Mouse (Mus musculus): ENCODE data around the gene Prkg1. TPM values are rescaled to one million over a fixed set of nuclear protein-coding genes. Genes with fewer than 3 reads are reported as not detected.

Gene Prkg1
- total and polyA plus RNA-seq, 2 experiments = 0.27 to 3.4 TPM

DNA sequence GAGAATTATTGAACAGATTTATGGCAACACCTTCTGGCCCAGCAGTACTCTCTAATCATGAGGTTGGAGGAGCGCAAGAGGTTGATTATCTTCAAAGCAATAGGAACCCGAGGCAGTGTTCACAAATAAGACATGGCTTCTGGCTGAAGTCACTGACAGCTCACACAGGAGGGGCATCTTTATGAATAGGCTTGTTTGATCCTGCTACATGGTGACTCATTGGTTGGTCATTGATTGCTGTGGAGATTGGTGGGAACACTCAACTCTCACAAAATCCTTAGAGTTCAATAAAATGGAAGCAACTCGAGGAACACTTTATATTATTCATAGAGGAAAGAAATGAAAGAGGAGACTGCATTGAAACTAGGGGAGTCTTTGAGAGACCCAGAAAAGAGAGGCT lies 322.5 kb downstream of the Prkg1 start:
- 73% methylated on average over 3 of the region's 3 CpGs for WGBS
- no peaks in the 10 kb centered on the region for H3K36me3 ChIP-seq (ENCODE audit: control insufficient read depth, insufficient read depth, low read length)
- DNase-seq (ENCODE audit: extremely low read depth, low read depth, low spot score) = no peak

GRCm38 (mm10) chr19:31433446-31433845 lies 331.4 kb downstream of the Prkg1 start:
- no peak for DNase-seq (ENCODE audit: extremely low read depth, low read depth, low spot score)
- no peaks in the 10 kb centered on the region for H3K27me3 ChIP-seq (ENCODE audit: control insufficient read depth, insufficient read depth, low read length)
- H3K79me2 ChIP-seq (ENCODE audit: control insufficient read depth, insufficient read depth, low read length) = no peaks in the 10 kb centered on the region
- H3K27ac ChIP-seq (replicated peaks; ENCODE audit: insufficient read depth, low read depth, low read length) = no peak overlapping the region
- H3K9ac ChIP-seq (ENCODE audit: low read depth, low read length) = no peak overlapping the region
- no peak overlapping the region for H3K4me3 ChIP-seq (ENCODE audit: insufficient read depth, low read depth, low read length)
- TF ChIP-seq POLR2A (IDR thresholded peaks at IDR 0.05; ENCODE audit: extremely low read depth, insufficient read depth, low read length) (no peak), CTCF (IDR thresholded peaks at IDR 0.05; ENCODE audit: low read depth, low read length) (no peak)
- WGBS = 93% methylated on average over 1 of the region's 1 CpGs
- H3K4me1 ChIP-seq (ENCODE audit: control insufficient read depth, insufficient read depth, low read length) = no peaks in the 10 kb centered on the region
- H3K36me3 ChIP-seq (ENCODE audit: control insufficient read depth, insufficient read depth, low read length) = no peaks in the 10 kb centered on the region

More for the DNA sequence above, 322.5 kb downstream of the Prkg1 start:
- TF ChIP-seq CTCF (IDR thresholded peaks at IDR 0.05; ENCODE audit: low read depth, low read length) (no peak), POLR2A (IDR thresholded peaks at IDR 0.05; ENCODE audit: extremely low read depth, insufficient read depth, low read length) (no peak)
- H3K79me2 ChIP-seq (ENCODE audit: control insufficient read depth, insufficient read depth, low read length) = no peaks in the 10 kb centered on the region
- H3K4me1 ChIP-seq (ENCODE audit: control insufficient read depth, insufficient read depth, low read length) = no peaks in the 10 kb centered on the region
- H3K9ac ChIP-seq (ENCODE audit: low read depth, low read length) = no peak overlapping the region
- no peaks in the 10 kb centered on the region for H3K27me3 ChIP-seq (ENCODE audit: control insufficient read depth, insufficient read depth, low read length)
- H3K27ac ChIP-seq (replicated peaks; ENCODE audit: insufficient read depth, low read depth, low read length) = no peak overlapping the region
- H3K4me3 ChIP-seq (ENCODE audit: insufficient read depth, low read depth, low read length) = no peak overlapping the region

- Histone ChIP-seq H3K4me1 (ENCODE audit: control insufficient read depth, insufficient read depth, low read length) (no peaks in the 10 kb centered on the region), H3K36me3 (ENCODE audit: control insufficient read depth, insufficient read depth, low read length) (no peaks in the 10 kb centered on the region), H3K79me2 (ENCODE audit: control insufficient read depth, insufficient read depth, low read length) (no peaks in the 10 kb centered on the region), H3K9ac (ENCODE audit: low read depth, low read length) (no peak overlapping the region), H3K4me3 (ENCODE audit: insufficient read depth, low read depth, low read length) (no peak overlapping the region), H3K27ac (replicated peaks; ENCODE audit: insufficient read depth, low read depth, low read length) (no peak overlapping the region), H3K27me3 (ENCODE audit: control insufficient read depth, insufficient read depth, low read length) (no peaks in the 10 kb centered on the region)
- TF ChIP-seq POLR2A (IDR thresholded peaks at IDR 0.05; ENCODE audit: extremely low read depth, insufficient read depth, low read length) = no peak
- no peak for TF ChIP-seq CTCF (IDR thresholded peaks at IDR 0.05; ENCODE audit: low read depth, low read length)
- DNase-seq (ENCODE audit: extremely low read depth, low read depth, low spot score) = no peak
- 65% methylated on average over 2 of the region's 2 CpGs for WGBS
Observed at GRCm38 (mm10) chr19:31431411-31431810, 333.4 kb downstream of the Prkg1 start.

DNA sequence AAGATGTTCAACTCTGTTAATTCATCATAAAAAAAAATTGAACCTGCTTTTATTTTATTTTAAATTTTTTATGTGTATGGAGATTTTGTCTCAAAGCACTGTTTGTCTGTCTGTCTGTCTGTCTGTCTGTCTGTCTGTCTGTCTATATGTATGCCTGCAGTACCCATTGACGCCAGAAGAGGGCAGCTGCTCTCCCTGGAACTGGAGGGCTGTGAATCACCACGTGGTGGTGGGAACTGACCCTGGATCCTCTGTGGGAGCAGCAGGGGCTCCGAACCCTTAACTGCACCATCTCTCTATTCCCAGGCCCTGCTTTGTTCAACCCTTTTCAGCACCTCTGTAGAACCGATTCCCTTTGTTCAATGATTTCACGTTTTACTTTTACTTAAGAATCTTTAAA lies 338.7 kb downstream of the Prkg1 start:
- 72% methylated on average over 5 of the region's 5 CpGs for WGBS
- H3K27me3 ChIP-seq (ENCODE audit: control insufficient read depth, insufficient read depth, low read length) = no peaks in the 10 kb centered on the region; the same call in 1 of the 2 replicates
- H3K4me1 ChIP-seq (ENCODE audit: control insufficient read depth, insufficient read depth, low read length) = no peaks in the 10 kb centered on the region
- H3K9ac ChIP-seq (ENCODE audit: low read depth, low read length) = no peak overlapping the region
- TF ChIP-seq POLR2A (IDR thresholded peaks at IDR 0.05; ENCODE audit: extremely low read depth, insufficient read depth, low read length) (no peak), CTCF (IDR thresholded peaks at IDR 0.05; ENCODE audit: low read depth, low read length) (peak; percentile 51)
- H3K36me3 ChIP-seq (ENCODE audit: control insufficient read depth, insufficient read depth, low read length) = no peaks in the 10 kb centered on the region
- DNase-seq (ENCODE audit: extremely low read depth, low read depth, low spot score) = no peak
- H3K79me2 ChIP-seq (ENCODE audit: control insufficient read depth, insufficient read depth, low read length) = no peaks in the 10 kb centered on the region
- H3K27ac ChIP-seq (replicated peaks; ENCODE audit: insufficient read depth, low read depth, low read length) = no peak overlapping the region
- H3K4me3 ChIP-seq (ENCODE audit: insufficient read depth, low read depth, low read length) = no peak overlapping the region

- no peak for TF ChIP-seq CTCF (IDR thresholded peaks at IDR 0.05; ENCODE audit: low read depth, low read length)
- TF ChIP-seq POLR2A (IDR thresholded peaks at IDR 0.05; ENCODE audit: extremely low read depth, insufficient read depth, low read length) = no peak
- Histone ChIP-seq H3K4me3 (ENCODE audit: insufficient read depth, low read depth, low read length) (no peak overlapping the region), H3K79me2 (ENCODE audit: control insufficient read depth, insufficient read depth, low read length) (no peaks in the 10 kb centered on the region), H3K27ac (replicated peaks; ENCODE audit: insufficient read depth, low read depth, low read length) (no peak overlapping the region), H3K4me1 (ENCODE audit: control insufficient read depth, insufficient read depth, low read length) (no peaks in the 10 kb centered on the region), H3K9ac (ENCODE audit: low read depth, low read length) (no peak overlapping the region), H3K27me3 (ENCODE audit: control insufficient read depth, insufficient read depth, low read length) (no peaks in the 10 kb centered on the region; the same call in 1 of the 2 replicates), H3K36me3 (ENCODE audit: control insufficient read depth, insufficient read depth, low read length) (no peaks in the 10 kb centered on the region)
- WGBS = 74% methylated on average over 9 of the region's 9 CpGs
- DNase-seq (ENCODE audit: extremely low read depth, low read depth, low spot score) = no peak
Observed at GRCm38 (mm10) chr19:31425199-31425598, 339.6 kb downstream of the Prkg1 start.

DNA sequence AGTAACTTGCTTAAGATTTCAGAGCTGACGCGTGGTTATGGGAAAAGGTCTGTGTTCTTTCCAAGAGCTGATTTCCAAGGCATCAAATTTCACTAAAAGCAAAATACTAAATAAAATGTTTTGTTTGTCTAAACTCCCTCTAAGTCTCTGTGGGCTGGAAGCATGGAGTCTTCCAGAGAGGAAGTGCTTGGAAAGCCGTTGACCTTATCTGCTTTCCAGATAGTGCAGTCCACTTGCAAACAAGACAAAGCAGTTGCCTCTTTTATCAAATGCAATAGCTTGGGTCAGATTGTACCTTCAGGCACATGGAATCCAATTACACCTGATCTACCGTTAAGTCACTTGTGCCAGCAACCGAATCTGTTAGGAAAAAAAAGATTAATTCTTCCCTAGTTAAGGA lies 340.5 kb downstream of the Prkg1 start:
- no peak overlapping the region for H3K4me3 ChIP-seq (ENCODE audit: insufficient read depth, low read depth, low read length)
- no peaks in the 10 kb centered on the region for H3K79me2 ChIP-seq (ENCODE audit: control insufficient read depth, insufficient read depth, low read length)
- WGBS = 42% methylated on average over 5 of the region's 5 CpGs
- H3K9ac ChIP-seq (ENCODE audit: low read depth, low read length) = no peak overlapping the region
- H3K36me3 ChIP-seq (ENCODE audit: control insufficient read depth, insufficient read depth, low read length) = no peaks in the 10 kb centered on the region
- H3K27ac ChIP-seq (replicated peaks; ENCODE audit: insufficient read depth, low read depth, low read length) = no peak overlapping the region
- DNase-seq (ENCODE audit: extremely low read depth, low read depth, low spot score) = peak; percentile 25
- H3K4me1 ChIP-seq (ENCODE audit: control insufficient read depth, insufficient read depth, low read length) = no peaks in the 10 kb centered on the region
- no peak for TF ChIP-seq POLR2A (IDR thresholded peaks at IDR 0.05; ENCODE audit: extremely low read depth, insufficient read depth, low read length)
- no peak for TF ChIP-seq CTCF (IDR thresholded peaks at IDR 0.05; ENCODE audit: low read depth, low read length)
- H3K27me3 ChIP-seq (ENCODE audit: control insufficient read depth, insufficient read depth, low read length) = no peaks in the 10 kb centered on the region; the same call in 1 of the 2 replicates
